Mouse (Mus musculus) cerebellum, adult 18-20 months (tissue): Measurements from ENCODE around the gene Lats1.
A peak's percentile ranks its signal among the peaks of the same experiment; 100 is the strongest.

Experiments used
- DNase-seq, 2 experiments: peaks; one replicate each; pipeline ENCODE4 v3.0.0; 2021

Gene Lats1

DNA sequence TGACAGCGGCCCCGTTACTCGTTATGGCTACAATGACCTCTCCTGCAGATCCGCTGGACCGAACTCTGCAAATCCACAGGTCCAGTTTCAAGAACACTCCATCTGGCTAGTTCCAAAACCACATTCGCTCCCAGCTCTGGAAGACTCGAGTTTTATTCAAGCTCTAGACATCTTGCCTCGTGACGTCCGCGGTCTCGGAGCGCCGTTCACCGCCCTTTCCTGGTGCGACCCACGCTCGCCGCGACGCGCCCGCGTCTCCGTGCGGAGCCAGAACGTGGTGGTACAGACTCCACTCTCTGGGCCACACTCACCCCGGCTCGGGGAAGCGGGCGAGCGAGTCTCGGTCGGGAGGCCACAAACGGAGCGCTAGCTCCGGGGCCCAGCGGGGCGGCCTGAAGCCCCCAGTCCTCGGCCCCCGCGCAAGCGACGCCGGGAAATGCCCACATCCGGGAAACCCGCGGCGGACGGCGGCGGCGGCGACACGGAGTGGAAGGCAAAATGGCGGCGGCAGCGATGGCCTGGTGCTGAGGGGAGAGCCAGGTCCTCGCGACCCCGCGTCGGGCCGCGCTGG is at the start of gene Lats1, which contains the start of gene Pcmt1:
Gene Lats1 (plus strand): TSS at position 484 of the 571 bp plus-strand sequence.
Gene Pcmt1 (minus strand): TSS at position 406 of the 571 bp plus-strand sequence.
- DNase-seq: peak; percentile 85 to 91

DNA sequence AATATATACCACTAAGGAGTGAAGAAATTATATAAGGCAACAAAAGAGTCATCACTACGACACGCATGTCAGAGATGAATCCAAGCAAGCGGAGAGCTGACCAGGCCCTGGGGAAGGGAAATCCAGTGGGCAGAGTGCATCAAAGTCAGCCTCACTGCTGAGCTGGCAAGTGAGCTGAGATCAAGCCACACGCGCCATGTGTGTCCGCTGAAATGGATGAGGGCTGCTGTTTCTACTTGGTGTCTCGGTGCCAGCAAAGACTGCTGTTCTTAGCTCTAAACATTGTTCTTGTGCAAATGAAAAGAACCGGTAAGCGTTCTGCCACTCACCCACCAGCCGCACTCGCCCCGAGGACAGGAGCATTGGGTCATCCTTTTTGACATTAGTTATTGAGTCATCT is 40.6 kb upstream of the Lats1 start:
- DNase-seq: no peak

GRCm38 (mm10) chr10:7645911-7646310 is 35.1 kb upstream of the Lats1 start:
- no peak for DNase-seq

DNA sequence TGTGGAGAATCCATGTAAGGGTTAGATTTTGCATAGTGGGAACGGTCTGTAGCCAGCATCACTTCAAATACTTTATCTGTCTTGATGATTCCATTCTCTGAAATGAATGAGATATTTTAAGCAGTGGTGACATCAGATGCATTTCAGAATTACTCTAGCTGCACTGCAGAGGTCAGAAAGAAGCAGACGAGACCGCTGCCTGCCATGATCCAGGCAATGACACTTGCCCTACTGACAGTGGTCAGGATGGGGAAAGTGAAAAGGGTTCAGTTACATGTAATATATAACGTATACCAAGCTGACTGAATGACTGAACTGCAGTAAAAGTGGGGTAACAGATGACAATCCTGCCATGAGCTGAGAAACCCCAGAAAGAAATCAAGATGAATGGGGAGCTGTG is 32.0 kb upstream of the Lats1 start:
- no peak for DNase-seq

DNA sequence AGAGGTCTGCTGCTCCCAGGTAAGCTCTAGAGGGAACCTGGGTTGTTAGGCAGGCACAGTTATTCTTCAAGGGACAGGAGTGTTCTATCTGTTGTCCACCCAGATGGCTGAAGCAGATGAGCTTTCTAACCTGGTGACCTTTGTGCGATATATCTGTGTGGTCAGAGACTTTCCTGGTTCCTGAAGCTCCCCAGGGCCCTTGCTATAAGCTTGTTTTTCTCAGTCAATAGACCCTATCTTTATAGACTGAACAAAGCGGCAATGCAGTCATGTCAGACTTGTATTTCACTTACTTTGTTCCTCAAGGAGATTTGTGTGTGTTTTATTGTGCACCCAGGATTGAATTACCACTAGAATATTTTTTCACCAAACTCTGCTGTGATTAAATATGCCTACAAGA is 30.0 kb upstream of the Lats1 start:
- DNase-seq: no peak

- no peak for DNase-seq
These were observed 18.4 kb upstream of the Lats1 start for GRCm38 (mm10) chr10:7662471-7663141.

- DNase-seq: peak; percentile 91 to 98
These were observed 17.6 kb upstream of the Lats1 start for GRCm38 (mm10) chr10:7663159-7664026.

DNA sequence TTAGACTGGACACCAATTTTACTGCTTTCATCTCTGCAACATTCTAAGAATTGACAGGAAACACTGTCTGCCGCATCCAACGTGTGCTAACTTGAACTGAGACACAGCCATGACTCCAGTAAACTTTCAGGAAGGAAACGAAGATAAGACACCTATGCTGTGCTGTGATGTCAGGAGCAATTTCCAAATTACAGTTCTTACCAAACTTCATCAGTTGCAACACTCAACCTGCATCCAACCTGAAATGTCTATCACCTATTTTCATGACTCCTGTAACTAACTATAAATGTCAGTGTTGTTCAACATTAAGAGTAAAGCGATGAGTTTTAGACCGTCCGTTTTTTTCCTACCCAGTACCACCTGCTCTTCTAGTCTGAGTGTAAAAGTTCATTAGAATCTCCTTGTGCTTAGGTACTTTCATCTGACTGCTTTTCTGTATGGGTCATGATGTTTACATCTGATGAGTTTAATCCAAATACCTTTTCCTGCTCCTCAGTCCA is 16.9 kb upstream of the Lats1 start:
- no peak for DNase-seq

GRCm38 (mm10) chr10:7664889-7665288 is 16.1 kb upstream of the Lats1 start:
- no peak for DNase-seq

DNA sequence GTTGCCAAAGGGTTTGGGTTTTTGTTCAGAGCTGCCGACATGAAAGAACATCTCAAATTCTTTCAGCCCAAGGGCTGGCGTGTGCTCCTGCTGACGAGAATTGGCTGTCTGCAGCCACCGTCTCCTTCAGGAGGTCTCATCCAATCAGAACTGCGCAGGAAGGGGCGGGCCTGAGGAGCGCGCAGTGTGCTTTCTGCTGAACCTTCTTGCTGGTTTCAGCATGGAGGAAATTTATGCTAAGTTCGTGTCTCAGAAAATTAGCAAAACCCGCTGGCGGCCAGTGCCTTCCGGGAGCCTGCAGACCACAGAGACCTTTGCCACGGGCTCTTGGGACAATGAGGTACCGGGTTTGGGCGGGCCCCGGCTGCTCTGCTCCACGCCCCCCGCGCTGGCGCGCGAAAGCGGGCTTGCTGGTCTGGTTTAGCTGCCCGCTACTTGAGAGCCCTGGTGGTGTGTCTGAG is 13.6 kb upstream of the Lats1 start, which contains the start of gene Nup43:
Gene Nup43 (plus strand): TSS at position 162 of the 461 bp plus-strand sequence.
- DNase-seq: peak; percentile 89 to 92

- DNase-seq: peak in 1 of 2 experiments; percentile 48
These were observed 7.3 kb upstream of the Lats1 start for GRCm38 (mm10) chr10:7673673-7674072.

DNA sequence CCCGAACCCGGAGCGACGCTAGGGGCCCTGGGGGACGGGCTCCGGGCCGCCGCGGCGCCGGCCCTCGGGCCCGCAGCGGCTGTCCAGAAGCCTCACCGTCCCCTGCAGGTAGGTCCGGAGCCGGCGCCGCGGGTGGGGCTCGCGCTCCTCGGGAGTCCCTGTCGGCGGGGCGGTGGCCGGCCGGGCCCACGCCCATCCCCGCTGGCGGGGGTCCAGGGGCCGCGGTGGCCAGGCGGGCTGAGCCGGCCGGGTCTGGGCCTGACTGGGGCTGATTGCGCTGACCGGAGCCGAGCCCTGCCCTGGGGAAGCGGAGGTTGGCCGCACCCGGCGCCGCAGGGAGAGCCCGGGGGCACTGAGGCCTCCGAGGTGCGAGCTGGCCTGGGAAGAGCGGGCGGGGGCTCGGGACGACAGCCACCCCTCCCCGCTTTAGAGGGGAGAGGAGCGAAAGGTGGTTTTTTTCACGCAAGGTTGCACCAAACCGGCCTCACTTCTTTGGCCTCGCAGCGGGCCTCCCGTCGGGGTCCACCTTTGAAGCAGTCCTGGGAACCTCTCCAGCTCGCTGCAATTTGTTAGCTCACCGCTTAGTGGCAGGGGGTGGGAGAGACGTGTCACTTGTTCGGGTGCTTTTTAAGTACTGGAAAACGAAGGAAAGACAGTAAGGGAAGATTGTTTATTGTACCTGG is 470 bp downstream of the Lats1 start:
- peak; percentile 59 to 78 for DNase-seq

GRCm38 (mm10) chr10:7682249-7682648 is 1.2 kb downstream of the Lats1 start:
- DNase-seq: no peak

DNA sequence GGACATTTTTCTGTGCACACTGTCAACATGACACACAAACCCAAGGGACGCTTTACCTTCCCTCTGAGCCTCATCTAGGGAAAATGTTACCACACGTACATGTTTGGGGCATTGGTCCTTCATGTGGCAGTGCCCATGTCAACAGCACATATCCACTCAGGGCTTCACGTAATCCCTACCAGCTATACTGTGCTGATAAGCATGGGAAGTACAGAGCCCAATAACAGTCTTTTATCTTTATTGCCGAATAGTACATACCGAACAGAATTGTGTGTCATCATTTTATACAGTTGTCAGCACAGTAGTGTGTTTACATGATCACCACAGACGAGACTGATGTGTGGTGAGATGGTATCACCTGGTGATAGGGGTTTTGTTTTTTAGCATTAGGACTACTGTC is 5.9 kb downstream of the Lats1 start:
- DNase-seq: no peak

GRCm38 (mm10) chr10:7695286-7695685 is 14.3 kb downstream of the Lats1 start:
- no peak for DNase-seq

DNA sequence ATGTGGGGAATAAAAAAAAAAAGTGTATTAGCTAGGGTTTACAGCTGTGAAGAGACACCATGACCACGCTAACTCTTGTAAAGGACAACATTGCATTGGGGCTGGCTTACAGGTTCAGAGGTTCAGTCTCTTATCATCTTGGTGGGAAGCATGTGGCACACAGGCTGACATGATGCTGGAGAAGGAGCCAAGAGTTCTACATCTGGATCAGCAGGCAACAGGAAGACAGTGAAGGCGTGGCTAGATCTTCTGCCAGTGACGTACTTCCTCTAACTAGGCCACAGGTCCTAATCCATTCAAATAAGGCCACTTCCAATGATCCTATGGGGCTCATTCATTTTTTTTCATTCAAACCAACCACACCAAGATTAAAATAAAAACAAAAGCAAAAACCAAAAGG is 19.1 kb downstream of the Lats1 start:
- DNase-seq: no peak

DNA sequence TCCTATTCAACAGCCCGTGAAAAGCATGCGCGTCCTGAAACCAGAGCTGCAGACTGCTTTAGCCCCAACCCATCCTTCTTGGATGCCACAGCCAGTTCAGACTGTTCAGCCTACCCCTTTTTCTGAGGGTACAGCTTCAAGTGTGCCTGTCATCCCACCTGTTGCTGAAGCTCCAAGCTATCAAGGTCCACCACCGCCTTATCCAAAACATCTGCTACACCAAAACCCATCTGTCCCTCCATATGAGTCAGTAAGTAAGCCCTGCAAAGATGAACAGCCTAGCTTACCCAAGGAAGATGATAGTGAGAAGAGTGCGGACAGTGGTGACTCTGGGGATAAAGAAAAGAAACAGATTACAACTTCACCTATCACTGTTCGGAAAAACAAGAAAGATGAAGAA is 21.6 kb downstream of the Lats1 start:
- no peak for DNase-seq

GRCm38 (mm10) chr10:7710121-7710520 is 29.1 kb downstream of the Lats1 start:
- no peak for DNase-seq

DNA sequence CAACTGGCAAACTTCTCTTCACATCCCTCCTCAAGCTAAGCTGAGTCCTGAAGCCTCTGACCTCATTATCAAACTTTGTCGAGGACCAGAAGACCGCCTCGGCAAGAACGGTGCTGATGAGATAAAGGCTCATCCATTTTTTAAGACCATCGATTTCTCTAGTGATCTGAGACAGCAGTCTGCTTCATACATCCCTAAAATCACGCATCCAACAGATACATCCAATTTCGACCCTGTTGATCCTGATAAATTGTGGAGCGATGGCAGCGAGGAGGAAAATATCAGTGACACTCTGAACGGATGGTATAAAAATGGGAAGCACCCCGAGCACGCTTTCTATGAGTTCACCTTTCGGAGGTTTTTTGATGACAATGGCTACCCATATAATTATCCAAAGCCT is 31.5 kb downstream of the Lats1 start:
- DNase-seq: no peak

DNA sequence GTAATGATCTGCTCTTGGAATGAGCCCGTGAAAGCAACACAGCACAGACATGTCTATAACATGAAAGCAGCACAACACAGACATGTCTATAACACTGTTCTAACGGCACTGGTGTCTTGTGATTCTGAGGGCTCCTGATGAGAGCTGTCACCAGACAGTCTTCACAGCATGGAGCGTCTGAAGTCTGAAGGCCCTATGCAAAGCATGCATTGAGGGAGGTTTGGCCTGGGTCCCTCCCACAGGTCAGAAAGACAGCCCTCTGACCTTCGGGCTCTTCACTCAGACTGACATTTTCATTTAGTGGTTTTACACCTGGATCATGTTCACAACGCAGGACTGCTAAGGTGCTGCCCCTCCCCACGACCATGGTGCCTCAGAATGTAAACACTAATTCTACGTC is 34.0 kb downstream of the Lats1 start:
- DNase-seq: no peak

- peak; percentile 90 for DNase-seq
These were observed 44.9 kb downstream of the Lats1 start, which contains the start of gene Katna1 for GRCm38 (mm10) chr10:7725751-7726500. Gene Katna1 (plus strand): TSS chr10:7726000.

DNA sequence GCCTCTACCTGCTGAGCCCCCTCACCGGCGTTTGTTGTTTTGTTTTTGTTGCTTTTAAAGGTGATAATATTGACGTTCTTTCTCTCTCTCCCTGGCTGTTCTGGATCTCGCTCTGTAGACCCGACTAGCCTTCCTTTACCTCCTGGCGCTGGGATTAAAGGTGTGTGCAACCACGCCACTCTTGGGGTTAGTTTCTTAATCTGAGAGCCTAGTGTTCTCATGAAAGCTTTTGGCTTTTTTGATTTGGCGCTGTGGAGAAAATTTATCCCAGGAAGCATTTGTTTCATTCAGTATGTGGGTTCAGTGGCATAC is 45.4 kb downstream of the Lats1 start:
- no peak for DNase-seq
